Mouse (Mus musculus): ENCODE data around the gene Prim2.
"Not testable (repeated sequence)": the region's sequence is repeated elsewhere in the genome, so short reads cannot be mapped to it uniquely, and the experiment has no call there.

Prim2 gene

DNA sequence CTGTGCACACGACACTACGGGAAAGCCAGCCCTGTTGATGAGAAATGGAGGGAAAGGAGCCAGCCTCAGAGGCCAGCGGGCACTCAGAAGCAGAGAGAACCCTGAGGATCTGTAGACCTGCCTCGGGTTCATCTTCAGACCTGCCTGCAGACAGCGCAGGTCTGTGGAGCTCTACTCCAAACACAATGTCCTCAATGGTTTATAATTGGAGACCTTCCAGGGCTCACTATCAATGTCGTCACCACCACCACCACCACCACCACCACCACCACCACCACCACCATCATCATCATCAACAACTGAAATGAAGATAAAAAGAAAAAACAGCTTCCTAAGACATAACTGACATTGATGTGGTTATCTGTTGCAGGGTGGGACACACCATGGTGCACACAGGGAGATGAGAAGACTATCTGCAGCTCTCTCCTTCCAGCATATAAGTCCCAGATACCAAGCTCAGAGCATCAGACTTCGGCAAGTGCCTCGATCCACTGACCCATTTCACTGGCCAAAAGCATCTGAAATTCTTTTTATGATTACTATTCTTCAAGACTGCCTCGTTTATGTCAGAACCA, 20.0 kb downstream of the Prim2 start:
- no peak for DNase-seq

- no peak for DNase-seq
These were observed 20.6 kb downstream of the Prim2 start for GRCm38 (mm10) chr1:33649021-33649420.

DNA sequence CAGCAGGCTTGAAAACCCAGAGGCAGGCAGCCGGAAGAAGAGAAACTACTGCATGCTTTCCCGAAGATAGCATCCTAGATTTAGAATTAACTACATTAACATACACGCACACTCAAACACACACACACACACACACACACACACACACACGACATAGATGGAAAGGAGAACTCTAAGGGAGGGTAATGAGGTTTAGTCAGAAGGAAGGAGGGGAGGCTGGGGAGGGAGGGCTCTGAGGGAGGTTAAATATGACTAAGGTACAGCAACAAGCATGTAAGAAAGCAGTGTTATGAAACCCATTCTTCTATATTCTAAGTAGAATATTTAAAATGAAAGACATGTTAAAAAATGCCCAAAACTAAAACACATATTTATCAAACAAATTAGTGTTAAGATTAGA, 21.9 kb downstream of the Prim2 start:
- DNase-seq = no peak

DNA sequence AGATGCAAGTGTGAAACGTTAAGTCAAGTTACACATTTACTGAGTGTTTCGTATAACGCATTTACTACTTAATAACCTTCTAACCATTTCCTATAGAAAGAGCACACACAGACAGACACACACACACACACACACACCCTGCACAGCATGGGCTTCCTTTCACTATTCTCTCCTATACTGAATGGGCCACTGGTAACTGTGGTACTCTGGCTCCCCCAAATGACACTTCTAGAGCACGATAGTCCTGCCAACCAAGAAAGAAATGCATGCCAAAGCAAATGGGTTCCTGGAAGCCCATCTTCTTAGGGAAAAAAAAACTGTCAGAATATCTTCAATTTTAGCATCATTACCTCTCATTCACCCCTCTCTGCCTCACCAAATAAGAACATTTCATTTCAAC, 22.4 kb downstream of the Prim2 start:
- DNase-seq = no peak

DNA sequence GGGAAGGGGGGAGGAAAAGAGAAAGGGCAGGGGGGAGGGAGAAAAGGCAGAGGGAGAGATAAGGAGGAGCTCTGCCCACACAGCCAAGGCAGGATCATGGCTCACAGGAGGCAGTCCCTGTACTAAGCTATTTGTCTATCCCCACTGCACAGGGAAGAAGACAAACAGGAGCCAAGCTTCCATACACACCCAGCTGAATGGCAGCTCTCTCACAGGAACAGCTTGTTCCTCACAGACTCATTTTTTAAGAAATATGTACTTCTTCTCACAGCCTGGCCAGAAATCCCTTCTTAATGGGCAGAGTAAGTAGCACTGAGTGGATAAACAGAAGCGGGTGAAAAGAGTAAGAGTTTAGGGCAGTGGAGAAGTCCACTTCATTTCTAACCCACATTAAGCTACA, 23.9 kb downstream of the Prim2 start:
- no peak for DNase-seq

DNA sequence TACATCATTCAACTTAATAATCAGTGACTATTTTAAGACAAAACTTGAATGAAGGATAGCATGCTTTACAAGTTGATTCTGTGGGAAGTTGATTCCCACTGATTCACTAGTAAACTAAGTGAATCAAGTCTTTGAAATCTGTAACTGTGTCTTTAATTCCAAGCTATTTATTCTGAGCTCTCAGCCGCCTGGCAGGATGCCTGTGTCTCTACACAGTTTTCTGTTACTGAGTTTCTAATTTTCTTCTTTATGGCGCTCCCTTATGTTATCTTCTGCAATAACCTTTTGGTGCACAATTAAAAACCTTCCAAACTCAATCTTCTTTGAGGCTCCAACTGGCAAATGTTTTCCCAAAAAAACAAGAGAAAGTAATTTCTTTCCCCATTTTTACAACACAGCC, 28.5 kb downstream of the Prim2 start:
- no peak for DNase-seq

DNA sequence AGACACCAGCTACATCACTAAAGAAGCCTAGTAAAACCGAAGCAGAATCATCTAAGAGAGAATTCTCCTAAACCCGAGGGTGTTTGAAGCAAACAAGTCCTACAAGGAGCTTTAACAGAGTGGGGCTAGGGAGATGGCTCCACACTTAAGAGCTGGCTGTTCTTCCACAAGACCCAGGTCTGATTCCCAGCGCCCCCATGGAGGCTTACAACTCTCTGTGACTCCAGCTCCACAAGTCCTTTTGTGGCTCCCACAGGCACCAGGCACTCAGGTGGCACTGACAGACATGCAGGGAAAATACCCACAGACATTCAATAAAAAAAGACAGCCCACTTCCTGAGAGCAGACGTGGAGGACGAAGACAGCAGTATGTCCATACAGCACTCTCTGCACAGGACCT, 29.5 kb downstream of the Prim2 start:
- DNase-seq = no peak

DNA sequence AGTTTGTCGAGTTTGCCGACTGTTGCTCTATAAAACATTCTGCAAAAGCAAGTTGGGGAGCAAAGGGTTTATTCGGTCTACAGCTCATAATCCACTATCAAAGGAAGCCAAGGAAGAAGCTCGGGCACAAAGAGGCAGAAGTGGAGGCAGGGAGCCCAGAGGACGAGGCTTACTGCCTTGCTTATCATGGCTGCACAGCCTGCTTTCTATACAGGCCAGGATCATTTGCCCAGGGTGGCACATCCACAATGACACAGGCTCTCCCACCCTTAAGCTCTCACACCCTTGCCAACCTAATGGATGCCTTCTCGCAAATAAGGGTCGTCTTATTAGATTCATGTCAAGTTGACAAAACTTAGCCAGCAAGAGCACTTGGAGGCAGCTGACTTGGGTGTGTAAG, 30.4 kb downstream of the Prim2 start:
- no peak for DNase-seq

GRCm38 (mm10) chr1:33637827-33638226, 31.8 kb downstream of the Prim2 start:
- no peak for DNase-seq

- DNase-seq = no peak
These were observed 33.0 kb downstream of the Prim2 start for GRCm38 (mm10) chr1:33636421-33637195.

DNA sequence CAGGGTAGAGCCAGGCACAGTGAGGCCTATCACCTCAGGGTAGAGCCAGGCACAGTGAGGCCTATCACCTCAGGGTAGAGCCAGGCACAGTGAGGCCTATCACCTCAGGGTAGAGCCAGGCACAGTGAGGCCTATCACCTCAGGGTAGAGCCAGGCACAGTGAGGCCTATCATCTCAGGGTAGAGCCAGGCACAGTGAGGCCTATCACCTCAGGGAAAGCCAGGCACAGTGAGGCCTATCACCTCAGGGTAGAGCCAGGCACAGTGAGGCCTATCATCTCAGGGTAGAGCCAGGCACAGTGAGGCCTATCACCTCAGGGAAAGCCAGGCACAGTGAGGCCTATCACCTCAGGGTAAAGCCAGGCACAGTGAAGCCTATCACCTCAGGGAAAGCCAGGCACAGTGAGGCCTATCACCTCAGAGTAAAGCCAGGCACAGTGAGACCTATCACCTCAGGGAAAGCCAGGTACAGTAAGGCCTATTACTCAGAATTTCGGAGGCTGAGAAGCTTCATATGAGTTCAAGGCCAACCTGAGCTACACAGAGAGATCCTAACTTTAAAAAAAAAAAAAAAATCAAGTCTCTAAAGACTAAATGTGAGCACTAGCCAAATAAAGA, 38.5 kb downstream of the Prim2 start:
- not testable (repeated sequence) for DNase-seq

GRCm38 (mm10) chr1:33627803-33628202, 41.8 kb downstream of the Prim2 start:
- no peak for DNase-seq

DNA sequence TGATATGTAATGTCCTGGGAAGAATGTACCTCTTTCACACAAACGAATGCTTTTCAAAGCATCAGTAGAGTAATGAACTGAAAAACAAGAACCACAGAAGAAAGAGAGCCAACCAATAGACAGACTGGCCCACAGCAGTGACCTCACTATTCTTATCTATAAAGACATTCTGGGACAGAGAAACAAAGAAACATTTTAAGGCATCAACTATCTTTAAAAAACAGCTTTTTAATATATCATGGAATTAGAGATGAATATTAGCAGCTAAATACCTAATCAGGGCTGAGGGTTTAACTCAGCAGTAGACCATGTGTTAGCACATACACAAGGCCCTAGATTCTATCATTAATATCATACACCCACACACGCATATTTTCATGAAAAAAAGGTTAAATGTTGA, 42.5 kb downstream of the Prim2 start:
- no peak for DNase-seq

DNA sequence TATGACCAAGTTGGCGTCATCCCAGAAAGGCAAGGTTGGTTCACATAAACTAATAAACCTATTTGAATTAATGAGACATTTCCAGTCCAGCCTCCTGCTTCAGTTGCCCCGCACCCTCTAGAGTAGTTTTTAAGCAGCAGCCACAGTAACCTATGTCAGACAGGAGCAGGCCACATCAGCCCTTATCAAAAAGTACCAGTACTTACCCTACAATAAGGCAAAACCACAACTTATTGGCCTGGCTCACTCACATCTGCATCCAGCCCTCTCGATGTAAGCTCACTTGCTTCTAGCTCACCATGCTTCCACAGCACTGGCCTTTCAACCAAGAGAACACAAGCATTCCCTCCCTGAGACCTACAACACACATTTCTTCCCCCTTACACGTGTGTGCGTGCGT, 44.7 kb downstream of the Prim2 start:
- no peak for DNase-seq

GRCm38 (mm10) chr1:33624441-33624840, 45.2 kb downstream of the Prim2 start:
- DNase-seq = no peak

- DNase-seq = no peak
These were observed 47.8 kb downstream of the Prim2 start for GRCm38 (mm10) chr1:33621791-33622190.

- no peak for DNase-seq
These were observed 49.4 kb downstream of the Prim2 start for GRCm38 (mm10) chr1:33620091-33620788.

DNA sequence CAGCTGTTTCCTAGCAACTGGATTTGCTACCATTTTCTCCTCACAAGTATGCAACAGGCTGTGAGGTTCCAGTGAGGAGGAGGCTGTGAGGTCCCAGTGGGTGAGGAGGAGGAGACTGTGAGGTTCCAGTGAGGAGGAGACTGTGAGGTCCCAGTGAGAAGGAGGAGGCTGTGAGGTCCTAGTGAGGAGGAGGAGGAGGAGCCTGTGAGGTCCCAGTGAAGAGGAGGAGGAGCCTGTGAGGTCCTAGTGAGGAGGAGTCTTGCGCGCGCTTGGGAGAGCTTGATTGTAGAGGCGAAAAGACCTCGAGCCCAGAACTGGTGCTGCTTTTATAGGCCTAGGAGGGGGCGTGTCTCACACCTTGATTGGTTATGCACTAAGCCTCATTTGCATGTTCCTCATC, 53.0 kb downstream of the Prim2 start:
- DNase-seq = not testable (repeated sequence)

- no peak for DNase-seq
These were observed 57.5 kb downstream of the Prim2 start for GRCm38 (mm10) chr1:33612100-33612499.

DNA sequence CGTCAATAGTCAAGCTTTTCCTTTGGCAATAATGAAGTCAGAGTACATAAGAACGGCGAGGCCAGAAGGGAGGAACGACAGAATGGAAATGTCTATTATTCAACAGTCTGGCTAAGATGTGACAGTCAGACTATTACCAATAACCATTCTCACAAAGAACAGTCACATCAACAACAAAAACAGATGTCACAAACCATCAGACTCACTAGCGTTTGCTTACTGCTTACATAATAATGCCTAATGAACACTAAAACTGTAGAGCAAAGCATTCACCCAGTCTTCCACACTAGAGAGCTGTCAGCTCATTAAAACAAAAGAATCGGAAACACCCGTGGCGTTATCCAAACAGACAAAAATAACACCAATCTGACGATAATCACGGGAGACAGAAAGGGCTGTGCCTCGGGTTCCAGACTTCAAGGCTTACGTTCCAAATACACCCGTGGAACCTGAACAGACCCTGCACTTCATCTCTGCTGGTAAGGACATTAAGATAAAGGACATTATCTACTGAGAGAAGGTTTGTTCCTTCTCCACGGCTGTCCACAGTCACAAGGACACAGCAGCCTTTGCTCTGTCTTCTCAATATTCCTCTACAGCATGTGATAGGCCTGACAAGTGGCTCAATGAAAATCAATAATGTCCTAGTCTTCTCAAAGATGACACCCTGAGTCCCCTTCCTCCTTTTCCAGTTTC, 59.4 kb downstream of the Prim2 start:
- DNase-seq = no peak

GRCm38 (mm10) chr1:33608133-33608532, 61.5 kb downstream of the Prim2 start:
- no peak for DNase-seq

DNA sequence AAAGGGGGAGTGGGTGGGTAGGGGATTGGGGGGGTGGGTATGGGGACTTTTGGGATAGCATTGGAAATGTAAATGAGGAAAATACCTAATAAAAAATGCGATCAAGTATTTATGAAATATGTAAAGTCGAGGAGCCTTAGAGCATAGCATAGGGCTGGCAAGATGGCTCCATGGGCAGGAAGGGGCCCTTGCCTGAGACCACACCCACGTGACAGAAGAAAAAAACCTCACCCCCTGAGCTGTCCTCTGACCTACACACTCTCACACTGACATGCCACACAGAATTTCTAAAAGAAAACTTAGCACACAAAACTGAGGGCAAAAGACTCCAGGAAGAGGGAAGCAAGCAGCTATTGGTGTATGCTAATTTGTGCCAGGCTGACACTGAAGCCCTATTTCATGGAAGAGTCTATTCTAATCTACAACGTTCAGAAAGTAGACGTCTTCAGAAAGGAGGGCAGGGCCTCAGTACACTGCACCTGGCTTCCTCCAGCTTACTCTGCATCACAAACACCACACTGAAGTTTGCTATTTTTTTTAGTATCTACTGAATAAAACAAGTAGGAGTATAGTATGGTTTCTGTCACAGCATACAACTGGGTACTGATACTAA, 65.4 kb downstream of the Prim2 start:
- DNase-seq = no peak

GRCm38 (mm10) chr1:33599698-33600097, 69.9 kb downstream of the Prim2 start:
- DNase-seq = no peak

All from cerebellum, adult 9-10 months (tissue).